Mouse (Mus musculus) kidney, adult 8-10 months (tissue): ENCODE results near the gene Fhod1.

ENCODE experiments used
- DNase-seq, 2 experiments: peaks; one replicate each; pipeline ENCODE4 v3.0.0; 2022

Gene Fhod1

DNA sequence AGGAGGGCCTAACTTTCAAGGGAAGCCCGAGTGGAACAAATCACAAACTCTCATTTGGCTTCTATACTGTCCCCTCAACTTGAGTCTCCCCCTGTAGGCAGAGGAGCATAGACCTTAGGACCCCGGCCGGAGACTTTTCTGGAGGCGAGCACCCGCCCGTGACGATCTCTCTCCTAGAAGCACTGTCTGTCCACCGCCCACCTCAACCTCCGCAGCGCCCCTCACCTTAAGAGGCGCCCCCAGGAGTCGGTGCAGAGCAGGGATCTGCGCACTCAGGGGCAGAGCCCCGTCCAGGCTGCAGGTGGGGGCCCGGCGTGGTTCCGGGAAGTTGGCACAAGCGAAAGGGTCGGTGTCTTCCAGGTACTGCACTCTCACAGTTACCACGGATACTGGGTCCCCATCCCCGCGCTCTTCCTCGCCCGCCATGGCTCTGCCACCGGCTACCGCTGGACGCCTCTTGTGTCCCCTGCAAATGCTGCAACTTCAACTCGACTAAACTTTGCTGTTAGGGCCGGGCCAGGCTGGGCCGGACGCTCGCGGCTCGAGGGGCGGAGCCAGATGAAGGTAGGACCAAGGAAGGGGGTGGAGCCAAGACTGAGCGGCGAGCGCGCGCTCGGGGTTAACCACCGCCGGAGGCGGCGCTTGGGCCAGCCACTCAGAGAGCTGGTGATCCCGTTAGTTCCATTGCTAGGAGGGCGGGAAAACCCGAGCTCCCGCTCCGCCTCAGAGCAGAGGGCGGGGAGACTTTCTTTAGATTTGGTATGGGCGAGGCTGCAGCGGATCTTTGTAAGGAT lies at the start of gene Fhod1:
TSS of gene Fhod1 (minus strand) at position 526 of the 794 bp plus-strand sequence.
- DNase-seq, result peak; percentile 96 to 97

DNA sequence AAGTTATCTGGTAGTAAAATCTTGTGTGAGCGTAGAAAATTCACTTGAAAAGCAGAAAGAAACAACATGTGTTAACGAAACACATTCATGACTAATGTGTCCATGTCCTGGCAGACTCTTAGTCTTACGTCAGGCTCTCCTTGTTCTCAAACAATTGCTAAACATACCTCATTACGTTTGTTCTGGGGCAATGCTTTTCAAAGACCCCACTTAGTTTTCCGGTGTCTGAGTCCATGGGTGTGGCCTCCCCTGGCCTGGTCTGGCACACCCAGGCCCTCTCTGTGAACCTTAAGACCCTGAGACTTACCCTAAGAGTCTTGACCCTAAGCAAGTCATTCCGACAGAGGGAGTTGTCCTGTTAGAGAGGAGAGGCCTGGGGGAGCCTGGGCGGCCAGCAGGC lies 46.2 kb upstream of the Fhod1 start:
- DNase-seq, result no peak

- no peak for DNase-seq
These were observed 45.5 kb upstream of the Fhod1 start for GRCm38 (mm10) chr8:105393089-105393787.

GRCm38 (mm10) chr8:105389096-105389495 lies 41.3 kb upstream of the Fhod1 start:
- DNase-seq, result no peak

GRCm38 (mm10) chr8:105387151-105387550 lies 39.4 kb upstream of the Fhod1 start:
- peak; percentile 49 to 68 for DNase-seq

- DNase-seq, result no peak
These were observed 36.3 kb upstream of the Fhod1 start for GRCm38 (mm10) chr8:105384070-105384469.

DNA sequence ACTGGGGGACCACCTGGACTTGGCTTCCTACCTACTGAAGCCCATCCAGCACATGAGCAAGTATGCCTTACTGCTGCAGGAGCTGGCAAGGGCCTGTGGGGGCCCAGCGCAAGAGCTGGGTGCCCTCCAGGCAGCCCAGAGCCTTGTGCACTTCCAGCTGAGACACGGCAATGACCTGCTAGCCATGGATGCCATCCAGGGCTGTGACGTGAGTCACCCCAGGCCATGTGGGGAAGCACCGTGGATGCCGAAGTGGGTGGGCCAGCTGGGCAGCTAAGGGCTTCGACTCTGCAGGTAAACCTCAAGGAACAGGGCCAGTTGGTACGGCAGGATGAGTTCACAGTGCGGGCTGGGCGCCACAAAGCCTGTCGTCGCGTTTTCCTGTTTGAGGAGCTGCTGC lies 32.6 kb upstream of the Fhod1 start:
- DNase-seq, result no peak

DNA sequence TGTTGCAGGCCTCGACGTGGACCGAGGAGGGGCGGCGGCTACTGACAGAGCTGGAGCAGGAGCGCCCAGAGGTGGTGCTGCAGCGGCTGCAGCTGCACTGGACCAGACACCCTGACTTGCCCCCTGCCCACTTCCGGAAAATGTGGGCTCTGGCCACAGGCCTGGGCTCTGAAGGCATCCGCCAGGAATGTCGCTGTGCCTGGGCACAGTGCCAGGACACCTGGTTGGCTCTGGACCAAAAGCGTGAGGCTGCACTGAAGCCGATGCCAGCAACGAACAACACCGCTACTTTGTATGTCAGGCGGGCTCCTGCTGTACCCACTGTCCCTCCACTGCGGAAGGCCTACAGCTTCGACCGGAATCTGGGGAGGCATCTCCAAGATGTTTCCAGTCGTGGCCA lies 30.9 kb upstream of the Fhod1 start:
- peak; percentile 66 to 78 for DNase-seq

DNA sequence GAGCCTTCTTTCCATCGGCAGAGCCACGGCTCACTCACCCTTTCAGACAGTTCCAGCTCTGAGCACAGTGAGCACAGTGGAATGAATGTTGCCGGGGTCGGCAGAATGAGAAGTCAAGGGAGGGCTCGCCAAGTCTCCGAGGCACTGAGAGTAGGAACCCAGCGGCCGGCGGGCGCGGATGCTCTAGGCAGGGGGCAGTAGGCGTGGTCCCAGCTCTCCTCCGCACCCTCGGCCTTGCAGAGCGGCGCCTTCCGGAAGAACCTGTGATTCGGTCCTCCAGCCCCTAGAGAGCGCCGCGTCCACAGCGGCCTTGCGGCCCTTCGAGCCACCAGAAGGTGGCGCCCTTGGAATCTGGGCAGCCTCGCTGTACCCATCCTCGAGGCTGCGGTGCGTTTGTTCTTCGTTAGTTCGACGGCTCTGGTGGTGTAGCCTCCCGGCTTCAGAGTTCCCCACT lies 26.8 kb upstream of the Fhod1 start:
- DNase-seq, result no peak

DNA sequence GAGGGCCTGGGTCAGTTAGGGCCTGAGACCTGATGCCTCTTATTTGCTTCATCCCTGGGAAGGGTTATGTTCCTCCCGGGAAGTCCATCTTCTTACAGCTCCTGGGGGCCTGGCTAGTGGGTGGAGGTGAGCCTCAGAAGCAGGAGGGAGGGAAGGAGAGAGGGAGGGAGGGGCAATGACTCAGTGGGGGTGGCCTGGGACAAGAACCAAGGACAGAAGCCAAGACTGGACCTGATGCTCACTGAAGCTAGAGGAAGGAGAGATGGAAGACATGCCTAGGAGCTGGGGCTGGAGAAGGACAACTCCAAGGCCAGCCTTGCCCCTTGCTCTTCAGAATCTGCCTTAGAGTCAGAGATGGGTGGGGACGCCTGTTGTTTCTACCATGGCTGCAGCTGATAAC lies 25.3 kb upstream of the Fhod1 start, which contains the start of gene Plekhg4:
TSS of gene Plekhg4 (plus strand) at position 243 of the 400 bp plus-strand sequence.
- no peak for DNase-seq

GRCm38 (mm10) chr8:105372473-105372872 lies 24.7 kb upstream of the Fhod1 start:
- no peak for DNase-seq

DNA sequence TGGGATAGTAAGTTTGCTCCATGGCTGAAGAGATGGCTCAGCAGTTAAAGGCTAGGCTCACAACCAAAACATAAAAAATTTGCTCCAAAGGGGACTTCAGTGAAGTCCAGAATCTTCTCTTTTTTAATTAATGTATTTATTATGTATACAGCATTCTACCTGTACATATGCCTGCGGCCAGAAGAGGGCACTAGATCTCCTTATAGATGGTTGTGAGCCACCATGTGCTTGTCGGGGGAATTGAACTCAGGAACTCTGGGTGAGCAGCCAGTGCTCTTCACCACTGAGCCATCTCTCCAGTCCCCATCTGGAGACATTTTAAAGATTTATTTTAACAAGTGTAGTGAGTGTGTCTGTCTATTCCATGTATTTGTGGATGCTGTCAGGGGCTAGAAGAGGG lies 19.4 kb upstream of the Fhod1 start:
- no peak for DNase-seq

DNA sequence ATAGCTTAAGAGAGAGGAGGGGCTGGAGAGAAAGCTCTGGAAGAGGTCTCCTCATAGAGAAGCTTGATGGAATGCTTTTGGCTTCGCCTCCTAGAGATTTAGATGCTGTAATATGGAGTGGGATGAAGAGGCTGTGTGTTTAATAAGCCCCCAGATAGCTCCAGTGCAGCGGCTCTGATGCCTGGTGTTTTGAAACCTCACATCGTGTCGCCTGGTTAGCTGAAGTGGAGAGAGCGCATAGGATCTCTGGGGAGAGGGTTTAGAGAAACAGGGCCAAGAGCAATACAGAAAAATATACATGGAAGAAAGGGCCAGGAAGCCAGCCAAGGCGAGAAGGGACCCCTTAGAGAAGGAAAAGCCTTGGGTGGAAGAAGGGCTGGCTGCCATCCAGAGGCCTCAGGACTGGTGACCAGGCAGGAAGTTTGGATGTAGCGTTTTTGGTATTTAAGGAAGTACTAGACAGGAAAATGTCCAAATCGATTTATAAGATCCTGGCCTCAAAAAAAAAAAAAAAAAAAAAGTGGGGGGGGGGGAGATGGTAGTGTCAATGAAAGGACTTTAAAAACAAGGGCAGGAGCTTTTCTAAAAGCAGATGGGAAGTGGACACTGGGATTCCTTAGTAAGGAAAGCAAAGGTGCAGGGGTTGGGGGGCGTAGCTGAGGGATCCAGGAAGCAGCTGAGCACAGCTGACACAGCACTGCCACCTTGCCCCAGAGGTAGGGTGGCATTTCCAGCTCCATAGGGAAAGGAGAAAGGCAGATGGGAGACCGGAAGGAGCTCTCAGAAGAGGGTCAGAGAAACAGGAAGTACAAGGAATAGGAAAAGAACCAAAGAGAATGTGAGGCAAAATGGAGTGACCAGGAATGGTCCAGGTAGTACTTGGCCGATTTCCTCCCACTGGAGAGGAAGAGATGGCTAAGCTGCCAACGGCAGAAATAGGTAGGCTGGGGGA lies 14.3 kb upstream of the Fhod1 start:
- peak in 1 of 2 experiments; percentile 45 for DNase-seq

DNA sequence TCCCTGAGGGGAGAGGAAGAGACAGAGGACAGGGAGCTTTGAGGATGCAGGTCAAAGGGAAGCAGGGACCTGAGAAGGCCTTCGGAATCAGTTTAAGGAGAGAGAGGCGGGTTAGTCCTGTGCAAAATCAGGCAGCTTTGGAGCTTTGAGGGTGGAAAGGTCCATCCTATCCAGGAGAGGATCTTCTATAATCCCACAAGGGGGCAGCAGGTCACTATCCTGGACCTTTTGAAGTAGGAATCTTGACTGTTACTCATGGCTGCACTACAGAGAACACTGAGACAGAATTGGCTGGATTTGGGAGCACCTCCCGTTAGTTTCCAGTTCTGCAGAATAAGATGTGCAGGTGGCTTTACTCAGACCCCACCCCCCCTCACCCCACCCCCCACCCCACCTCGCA lies 11.9 kb upstream of the Fhod1 start:
- no peak for DNase-seq

GRCm38 (mm10) chr8:105359208-105359607 lies 11.5 kb upstream of the Fhod1 start:
- DNase-seq, result no peak

- DNase-seq, result no peak
These were observed 8.9 kb upstream of the Fhod1 start for GRCm38 (mm10) chr8:105356681-105357080.

- peak; percentile 55 to 57 for DNase-seq
These were observed 7.6 kb upstream of the Fhod1 start for GRCm38 (mm10) chr8:105355179-105356024.

GRCm38 (mm10) chr8:105354549-105354948 lies 6.8 kb upstream of the Fhod1 start:
- no peak for DNase-seq

- no peak for DNase-seq
These were observed 5.9 kb upstream of the Fhod1 start for GRCm38 (mm10) chr8:105353583-105354135.

GRCm38 (mm10) chr8:105350186-105350585 lies 2.4 kb upstream of the Fhod1 start:
- no peak for DNase-seq

DNA sequence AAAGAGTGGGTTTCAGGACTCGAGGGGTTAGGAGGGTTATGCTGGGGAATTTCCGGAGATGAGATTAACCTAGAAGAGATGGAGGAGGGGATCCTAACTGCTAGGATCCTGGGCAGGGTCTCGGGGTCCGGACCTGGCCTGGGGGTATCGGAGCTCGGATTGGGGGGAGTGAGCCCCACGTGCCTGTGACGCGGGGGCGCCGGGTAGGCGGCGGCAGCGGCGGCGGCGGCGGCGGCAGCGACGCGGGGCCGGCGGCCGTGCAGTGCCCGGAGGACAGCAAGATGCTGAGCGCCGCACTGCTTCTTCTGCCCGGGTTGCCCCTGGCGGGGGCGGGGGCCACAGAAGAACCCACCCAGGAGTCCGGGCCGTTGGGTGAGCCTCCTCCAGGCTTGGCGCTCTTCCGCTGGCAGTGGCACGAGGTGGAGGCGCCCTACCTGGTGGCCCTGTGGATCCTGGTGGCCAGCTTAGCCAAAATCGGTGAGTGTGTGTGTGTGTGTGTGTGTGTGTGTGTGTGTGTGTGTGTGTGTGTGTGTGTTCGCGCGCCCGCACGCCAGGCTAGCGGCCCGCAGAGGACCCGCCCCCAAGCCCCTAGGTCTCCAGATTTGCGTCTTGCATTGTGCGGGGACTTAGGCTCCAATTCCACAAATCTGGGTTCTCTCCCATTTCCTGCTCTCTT lies 1.5 kb upstream of the Fhod1 start:
- no peak for DNase-seq
